Mouse (Mus musculus) embryonic facial prominence, embryonic 13.5 days (tissue): ENCODE results near the gene Mastl. TPM values are rescaled to one million over a fixed set of nuclear protein-coding genes. Genes with fewer than 3 reads are reported as not detected.

Experiments used
- polyA plus RNA-seq: library from polyadenylated mRNA; unstranded; fragments of >200 nt; fragmentation: Nextera tagmentation; extraction: Ambion mirVana; gene quantifications from 2 replicates; pipeline ENCODE4 v1.2.1, GENCODE M21; 2015

Gene Mastl
- polyA plus RNA-seq, 1 experiment from 2014 or later, result 9.8 TPM

Other genes with a start within 250 kb of the Mastl start
- 41.7 and 45.6 TPM in 2 replicates for gene Abi1, start 115.8 kb downstream of the Mastl start, polyA plus RNA-seq
- gene Acbd5, start 87.9 kb downstream of the Mastl start, polyA plus RNA-seq, result 36.9 and 39.8 TPM in 2 replicates
- 81.1 and 89.1 TPM in 2 replicates for gene Yme1l1, start 345 bp upstream of the Mastl start, polyA plus RNA-seq
- not detected in 2 replicates for gene 4931423N10Rik, start 51.5 kb upstream of the Mastl start, polyA plus RNA-seq
- not detected in 2 replicates for gene Nxph2, start 165.2 kb upstream of the Mastl start, polyA plus RNA-seq